Mouse (Mus musculus): ENCODE data around the gene Terb1. TPM values are rescaled to one million over a fixed set of nuclear protein-coding genes. Genes with fewer than 3 reads are reported as not detected.

Terb1 gene
- polyA plus RNA-seq (2017; shearing (Covaris generic)): 0.10 TPM

GRCm38 (mm10) chr8:104509061-104510006, at the start of gene Terb1:
TSS of gene Terb1 (minus strand) at chr8:104509910.

GRCm38 (mm10) chr8:104533971-104534778, 24.5 kb upstream of the Terb1 start, which contains the start of the genes Nae1 and Car7:
TSS of gene Nae1 (minus strand) at chr8:104534637.
TSS of gene Car7 (plus strand) at chr8:104534689.

GRCm38 (mm10) chr8:104442299-104443124, 67.2 kb downstream of the Terb1 start, which contains the start of gene Dync1li2:
TSS of gene Dync1li2 (minus strand) at chr8:104443047.

Other genes starting within 250 kb of the Terb1 start
- not detected for gene Cmtm2a, start 216.7 kb downstream of the Terb1 start, polyA plus RNA-seq (2017; shearing (Covaris generic))
- gene Gm45711, start 199.8 kb downstream of the Terb1 start, polyA plus RNA-seq (2017; shearing (Covaris generic)): not detected
- not detected for gene Cmtm1, start 199.8 kb downstream of the Terb1 start, polyA plus RNA-seq (2017; shearing (Covaris generic))
- not detected for gene Gm11020, start 188.3 kb downstream of the Terb1 start, polyA plus RNA-seq (2017; shearing (Covaris generic))
- not detected for gene Cmtm2b, start 187.7 kb downstream of the Terb1 start, polyA plus RNA-seq (2017; shearing (Covaris generic))
- 38.3 TPM for gene Cmtm3, start 170.5 kb downstream of the Terb1 start, polyA plus RNA-seq (2017; shearing (Covaris generic))
- gene Cmtm4, start 114.1 kb downstream of the Terb1 start, polyA plus RNA-seq (2017; shearing (Covaris generic)): 0.20 TPM
- gene Dync1li2, start 66.9 kb downstream of the Terb1 start, polyA plus RNA-seq (2017; shearing (Covaris generic)): 41.9 TPM
- gene Nae1, start 24.7 kb upstream of the Terb1 start, polyA plus RNA-seq (2017; shearing (Covaris generic)): 92.9 TPM
- gene Car7, start 24.8 kb upstream of the Terb1 start, polyA plus RNA-seq (2017; shearing (Covaris generic)): 2.7 TPM
- 6.7 TPM for gene Pdp2, start 81.5 kb upstream of the Terb1 start, polyA plus RNA-seq (2017; shearing (Covaris generic))
- not detected for gene Cdh16, start 114.5 kb upstream of the Terb1 start, polyA plus RNA-seq (2017; shearing (Covaris generic))
- gene Rrad, start 121.4 kb upstream of the Terb1 start, polyA plus RNA-seq (2017; shearing (Covaris generic)): 32.8 TPM
- gene Ciao2b, start 132.1 kb upstream of the Terb1 start, polyA plus RNA-seq (2017; shearing (Covaris generic)): 153 TPM
- not detected for gene Ces2a, start 224.1 kb upstream of the Terb1 start, polyA plus RNA-seq (2017; shearing (Covaris generic))